Mouse (Mus musculus): ENCODE measurements around the gene Coro1b.

Gene Coro1b

DNA sequence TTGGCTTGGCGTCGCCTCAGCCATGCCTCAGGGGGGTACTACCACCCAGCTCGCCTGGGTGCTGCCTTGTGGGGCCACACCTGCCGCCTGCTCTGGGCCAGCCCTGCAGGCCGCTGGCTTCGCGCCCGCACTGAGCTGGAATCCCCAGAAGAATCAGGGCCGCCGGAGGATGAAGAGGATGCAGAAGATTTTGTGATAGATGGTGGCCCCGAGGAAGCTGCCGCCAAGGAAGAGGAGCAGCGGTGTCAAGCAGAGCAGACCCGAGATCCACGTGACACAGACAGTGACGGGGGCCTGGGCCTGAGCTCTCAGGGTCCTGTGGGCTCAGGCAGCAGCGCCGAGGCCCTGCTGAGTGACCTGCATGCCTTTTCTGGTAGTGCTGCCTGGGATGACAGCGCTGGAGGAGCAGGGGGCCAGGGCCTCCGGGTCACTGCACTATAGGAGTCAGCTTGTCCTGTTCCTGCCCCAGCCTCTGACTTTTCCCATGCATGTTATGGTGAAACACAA is 7.7 kb downstream of the Coro1b start:
- peak in 1 of 2 experiments; percentile 42 for DNase-seq (ENCODE audit: low spot score in 2 of 2)

DNA sequence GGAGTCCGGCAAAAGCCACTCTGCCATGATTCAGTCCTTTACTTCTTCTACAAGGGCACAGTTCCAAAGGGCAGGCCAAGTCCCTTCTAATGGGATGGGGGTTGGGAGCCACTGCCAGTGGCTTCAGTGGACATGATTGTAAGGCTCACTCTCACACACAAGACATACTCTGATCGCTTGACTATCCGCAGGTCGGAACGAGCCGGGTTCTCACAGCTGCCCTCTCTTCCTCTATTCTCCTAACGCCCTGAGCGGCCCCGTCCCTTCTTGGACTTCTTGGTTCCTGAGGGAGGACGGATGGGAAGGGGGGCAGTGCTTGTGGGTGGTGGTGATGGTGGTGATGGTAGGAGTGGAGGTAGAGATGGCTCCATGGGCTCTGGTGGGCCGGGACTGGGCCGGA is 8.4 kb downstream of the Coro1b start:
- no peak for DNase-seq (ENCODE audit: low spot score in 2 of 2)

DNA sequence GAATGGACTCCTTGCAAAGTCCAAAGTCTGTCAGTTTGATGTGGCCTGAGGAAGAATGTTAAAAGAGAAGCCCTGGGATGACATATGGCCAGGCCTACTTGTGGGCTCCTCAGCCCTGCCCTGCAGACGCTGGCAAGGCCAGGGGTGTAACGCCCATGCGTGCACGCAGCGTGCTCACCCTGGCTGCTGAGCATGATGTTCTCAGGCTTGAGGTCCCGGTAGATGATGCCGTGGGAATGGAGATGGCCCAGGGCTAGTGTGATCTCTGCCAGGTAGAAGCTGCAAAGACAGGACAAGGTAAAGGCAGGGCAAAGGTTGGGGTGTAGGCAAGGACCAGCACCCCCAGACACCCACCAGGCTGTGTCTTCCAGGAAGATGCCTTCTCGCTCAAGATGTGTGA is 10.6 kb downstream of the Coro1b start:
- DNase-seq (ENCODE audit: low spot score in 2 of 2), result no peak

DNA sequence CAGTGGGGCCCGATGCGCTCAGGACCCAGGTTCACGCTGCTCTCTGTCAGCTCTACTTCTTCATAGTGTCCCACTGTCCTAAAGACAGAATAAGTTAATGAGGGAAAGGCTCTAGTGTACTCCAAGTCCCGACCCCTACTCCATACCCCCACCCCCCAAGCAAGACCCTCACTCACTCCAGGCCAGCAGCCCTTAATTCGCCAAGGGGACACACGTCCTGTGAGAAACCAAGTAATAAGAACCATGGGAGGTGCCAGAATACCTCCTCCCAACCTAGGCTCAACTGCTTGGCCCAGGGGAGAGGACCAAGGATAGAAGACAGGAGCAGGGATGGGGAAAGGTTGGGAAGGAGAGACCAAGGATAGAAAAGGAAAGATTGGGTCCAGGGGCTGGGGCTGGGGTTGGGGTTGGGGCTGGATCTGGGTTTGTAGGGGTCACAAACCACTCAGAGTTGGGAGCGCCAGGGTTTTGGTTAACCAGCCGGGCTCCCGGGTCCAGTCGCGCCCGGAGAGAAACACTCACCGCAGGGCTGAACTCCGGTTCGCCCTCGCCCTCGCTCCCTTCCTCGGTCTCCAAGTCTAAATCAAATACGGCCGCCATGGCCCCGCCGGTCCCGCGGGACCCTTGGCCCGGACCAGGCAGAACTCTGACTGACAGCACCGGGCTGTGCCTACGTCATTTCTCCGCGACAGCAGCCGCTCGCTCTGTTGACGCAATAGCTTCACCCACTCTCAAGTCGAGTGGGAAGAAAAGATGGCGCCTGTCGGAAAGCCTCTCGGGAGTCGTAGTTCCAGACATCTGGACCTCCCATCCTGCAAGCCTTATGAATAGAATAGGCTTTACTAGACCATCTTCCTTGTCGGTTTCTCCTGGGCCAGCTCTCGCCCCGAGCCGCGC is 14.5 kb downstream of the Coro1b start, which contains the start of gene Rps6kb2:
Rps6kb2 (minus strand) TSS at position 709 of the 897 bp plus-strand sequence.
- peak; percentile 88 to 92 for DNase-seq (ENCODE audit: low spot score in 2 of 2)

DNA sequence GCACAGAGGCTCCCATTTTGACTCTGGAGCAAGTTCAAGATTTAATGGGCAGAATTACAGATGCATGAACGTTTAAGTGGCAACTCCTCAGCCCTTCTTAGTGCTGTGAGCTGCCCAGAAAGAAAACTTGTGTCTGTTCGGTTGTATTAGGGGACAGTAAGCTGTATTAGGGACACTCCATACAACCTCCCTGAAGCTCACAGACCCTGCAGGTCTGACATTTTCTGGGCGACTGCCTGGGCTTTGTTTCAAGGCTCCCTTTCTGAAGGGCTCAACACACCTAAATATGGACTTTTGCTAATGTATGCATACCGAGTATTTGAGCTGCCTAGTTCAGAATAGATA is 15.1 kb downstream of the Coro1b start:
- DNase-seq (ENCODE audit: low spot score in 2 of 2), result no peak

DNA sequence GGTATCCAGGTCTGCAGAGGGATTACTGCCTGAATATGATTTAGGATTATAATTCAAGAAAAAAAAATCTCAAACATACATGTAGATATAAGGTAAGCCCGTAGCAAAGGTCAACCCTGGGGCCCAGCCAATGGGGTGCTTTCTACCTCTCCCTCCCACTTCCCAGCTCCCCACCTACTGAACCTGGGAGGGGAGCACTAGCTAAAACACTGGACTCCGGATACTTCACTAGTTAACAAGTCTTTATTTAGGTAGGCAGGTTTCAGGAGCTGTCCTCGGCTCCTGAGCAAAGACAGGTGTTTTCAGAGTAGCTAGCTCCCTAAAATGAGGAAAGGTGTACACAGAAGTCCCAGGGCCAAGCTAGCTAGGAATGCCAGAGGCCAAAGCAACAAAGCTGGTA is 15.7 kb downstream of the Coro1b start:
- no peak for DNase-seq (ENCODE audit: low spot score in 2 of 2)

DNA sequence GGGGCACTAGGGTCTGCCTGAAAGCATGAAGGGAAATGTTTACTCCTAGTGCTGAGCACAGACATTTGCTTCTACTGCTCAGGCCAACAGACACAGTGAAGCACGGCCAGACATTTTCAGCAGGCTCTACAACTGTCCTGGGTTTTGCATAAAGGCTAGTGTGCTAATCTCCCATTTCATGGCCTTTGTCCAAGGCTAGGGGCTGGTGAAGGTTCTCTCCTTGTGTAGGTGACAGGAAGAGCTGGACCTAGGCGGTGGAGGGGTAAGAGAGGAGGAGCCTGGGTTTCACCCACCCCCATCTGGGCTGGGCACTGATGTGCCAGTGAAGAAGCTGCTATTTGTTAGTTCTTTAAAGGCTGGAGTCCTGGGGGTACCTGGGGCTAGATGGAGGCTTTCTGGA is 16.3 kb downstream of the Coro1b start:
- DNase-seq (ENCODE audit: low spot score in 2 of 2), result no peak

DNA sequence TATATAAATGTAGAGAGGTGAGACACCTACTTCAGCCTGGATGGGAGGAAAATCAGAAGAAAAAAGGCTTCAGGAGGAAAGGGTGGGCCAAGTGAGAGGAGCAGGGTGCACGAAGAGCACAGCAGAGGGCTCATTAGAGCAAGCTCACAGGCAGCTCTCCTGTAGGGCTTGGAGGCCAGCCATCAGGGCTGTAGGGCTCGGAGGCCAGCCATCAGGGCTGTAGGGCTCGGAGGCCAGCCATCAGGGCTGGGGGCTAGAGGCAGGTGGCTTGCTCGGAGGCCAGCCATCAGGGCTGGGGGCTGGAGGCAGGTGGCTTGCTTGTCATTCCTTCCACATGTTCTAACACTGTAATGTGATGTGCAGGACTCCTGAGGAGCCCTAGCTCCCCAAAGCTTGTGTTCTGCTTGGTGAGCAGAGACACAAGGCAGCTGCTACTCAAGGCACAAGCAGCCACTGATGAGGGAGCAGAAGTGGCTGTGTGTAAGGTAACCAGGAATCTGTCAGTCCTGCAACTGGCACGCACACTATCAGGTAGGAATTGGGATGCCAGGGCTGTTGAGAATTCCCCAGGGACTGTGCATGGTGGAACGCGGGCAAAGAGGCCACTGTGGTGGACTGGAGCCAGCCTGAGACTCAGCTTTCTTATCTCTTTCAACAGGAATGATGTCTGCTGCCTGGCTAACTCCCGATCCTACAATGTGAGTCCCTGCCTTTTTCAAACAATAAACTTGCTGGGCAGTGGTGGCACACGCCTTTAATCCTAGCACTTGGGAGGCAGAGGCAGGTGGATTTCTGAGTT is 18.5 kb downstream of the Coro1b start:
- no peak for DNase-seq (ENCODE audit: low spot score in 2 of 2)

DNA sequence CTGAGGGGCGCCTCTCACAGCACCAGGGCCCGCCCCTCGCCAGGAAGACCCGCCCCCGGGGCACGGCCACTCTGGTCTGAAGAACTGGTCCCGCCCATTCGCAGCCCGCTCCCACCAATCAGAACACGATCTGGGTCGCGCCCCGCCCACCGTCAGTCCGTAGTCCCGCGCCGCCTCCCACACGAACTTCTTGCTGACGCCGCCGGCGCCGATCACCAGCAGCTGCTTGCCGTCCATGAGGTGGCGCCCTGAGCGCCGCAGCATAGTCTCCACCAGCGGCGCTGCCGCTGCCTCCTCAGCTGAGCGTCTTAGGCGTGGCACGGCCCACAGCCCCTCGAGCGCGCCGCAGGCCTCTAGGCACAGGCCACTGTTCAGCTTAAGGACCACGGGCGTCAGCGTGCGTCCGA is 21.0 kb downstream of the Coro1b start:
- peak; percentile 99 for DNase-seq (ENCODE audit: low spot score in 2 of 2)

DNA sequence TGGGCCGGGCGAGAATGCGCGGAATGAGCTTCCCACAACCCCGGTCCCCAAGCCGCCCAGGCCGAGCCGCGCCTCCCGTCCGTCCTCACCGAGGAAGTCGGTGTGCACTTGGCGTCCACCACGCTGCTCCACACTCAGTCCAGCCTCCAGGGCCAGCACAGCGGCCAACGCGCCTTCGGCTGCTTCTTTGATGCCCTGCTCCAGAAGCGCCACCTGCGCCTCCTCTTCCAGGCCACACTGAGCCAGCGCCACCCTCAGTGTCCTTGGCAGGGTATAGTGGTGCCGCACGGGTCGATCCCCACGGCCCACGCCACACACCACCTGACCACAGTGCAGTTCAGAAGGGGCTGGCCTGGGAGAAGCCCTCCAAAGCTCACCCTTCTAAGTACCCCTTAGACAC is 21.4 kb downstream of the Coro1b start:
- DNase-seq (ENCODE audit: low spot score in 2 of 2), result peak in 1 of 2 experiments; percentile 52

DNA sequence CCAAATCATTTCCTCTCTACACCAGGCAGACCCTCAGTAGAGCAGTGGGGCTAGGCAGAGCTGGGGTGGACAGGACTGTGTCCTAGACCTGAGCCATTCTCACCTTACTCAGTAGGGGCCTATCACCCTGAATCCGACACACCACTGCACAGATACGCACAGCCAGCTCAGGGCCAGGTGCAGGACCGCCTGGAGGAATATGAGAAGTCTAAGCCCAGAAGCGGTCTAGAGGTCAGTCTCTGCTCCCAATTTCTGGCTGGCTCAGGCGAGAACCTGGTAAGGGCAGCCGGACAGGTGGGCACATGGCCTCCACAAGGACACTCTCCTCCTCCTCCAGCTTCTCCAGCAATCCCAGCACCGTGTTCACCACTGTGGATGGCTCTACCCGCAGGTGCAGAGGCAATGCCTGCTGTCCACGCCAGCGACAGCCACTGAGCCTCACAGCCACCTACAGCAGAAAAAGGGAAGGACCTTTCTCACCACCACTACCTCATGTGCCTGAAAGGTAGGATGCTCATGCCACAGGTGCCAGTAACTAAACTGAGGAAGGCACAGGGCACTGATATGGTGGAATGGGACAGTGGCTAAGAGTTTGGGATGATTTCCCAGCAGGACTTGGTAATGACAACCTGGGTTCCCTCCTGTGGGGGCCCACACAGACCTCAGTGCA is 22.4 kb downstream of the Coro1b start:
- no peak for DNase-seq (ENCODE audit: low spot score in 2 of 2)

DNA sequence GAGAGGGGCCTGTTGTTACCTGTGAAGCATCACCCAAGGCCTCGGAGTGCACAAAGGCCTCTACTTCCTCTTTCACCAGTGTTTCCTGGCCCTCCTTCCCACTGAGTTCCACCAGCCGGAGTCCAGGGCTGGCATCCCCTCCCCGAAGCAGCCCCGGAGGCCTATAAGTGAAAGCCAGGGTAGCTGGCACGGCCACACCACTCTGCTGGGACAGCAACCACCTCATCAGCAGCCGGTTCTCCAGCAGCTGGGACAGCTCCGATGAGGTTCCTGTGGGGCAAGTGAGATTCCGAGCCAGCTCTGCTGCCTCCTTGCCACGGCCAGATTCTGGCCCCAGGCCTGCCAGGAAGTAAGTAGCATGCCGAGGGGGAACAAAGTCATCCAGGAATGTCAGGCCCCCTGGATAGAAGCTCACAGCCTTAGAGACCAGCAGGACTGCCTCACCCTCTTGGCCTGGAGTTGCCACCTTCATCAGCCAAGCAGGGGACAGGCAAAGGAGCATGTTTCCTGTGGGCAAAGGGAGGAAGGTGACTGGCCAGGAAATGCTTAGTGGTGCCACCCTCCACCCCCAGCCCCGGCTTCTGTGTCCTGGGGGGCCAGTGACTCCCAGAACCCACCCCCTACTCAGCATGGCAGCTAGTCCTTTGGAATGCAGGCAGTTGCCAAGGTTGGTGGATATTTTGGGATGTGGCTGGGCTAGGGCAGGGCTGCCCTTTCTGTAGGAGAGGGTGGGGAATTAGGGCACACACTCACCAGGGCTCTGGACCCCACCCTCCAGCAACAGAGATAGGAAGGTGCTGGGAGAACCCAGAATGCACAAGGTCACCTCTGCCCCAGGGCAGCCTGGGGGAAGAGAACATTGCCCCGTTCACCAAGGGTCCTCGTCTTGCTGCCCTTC is 23.2 kb downstream of the Coro1b start:
- DNase-seq (ENCODE audit: low spot score in 2 of 2), result no peak

DNA sequence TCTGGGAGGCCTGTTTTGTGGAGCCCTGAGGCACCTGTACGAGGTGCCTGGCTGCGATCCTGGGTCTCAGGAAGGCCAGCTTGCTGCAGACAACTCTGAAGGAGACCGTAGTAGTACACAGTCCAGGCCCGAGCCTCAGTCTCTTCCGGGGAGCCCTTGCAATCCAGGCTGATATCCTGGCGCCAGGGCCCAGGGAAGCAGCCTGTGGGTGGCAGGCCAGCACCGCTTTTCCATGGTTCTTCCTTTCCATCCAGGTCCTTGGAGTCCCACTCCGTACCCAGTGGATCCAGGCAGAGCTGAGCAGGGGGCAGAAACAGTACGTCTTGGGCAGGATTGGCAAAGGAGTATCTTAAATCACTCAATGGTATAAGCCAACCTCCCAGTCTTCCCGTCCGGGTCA is 24.5 kb downstream of the Coro1b start:
- no peak for DNase-seq (ENCODE audit: low spot score in 2 of 2)

DNA sequence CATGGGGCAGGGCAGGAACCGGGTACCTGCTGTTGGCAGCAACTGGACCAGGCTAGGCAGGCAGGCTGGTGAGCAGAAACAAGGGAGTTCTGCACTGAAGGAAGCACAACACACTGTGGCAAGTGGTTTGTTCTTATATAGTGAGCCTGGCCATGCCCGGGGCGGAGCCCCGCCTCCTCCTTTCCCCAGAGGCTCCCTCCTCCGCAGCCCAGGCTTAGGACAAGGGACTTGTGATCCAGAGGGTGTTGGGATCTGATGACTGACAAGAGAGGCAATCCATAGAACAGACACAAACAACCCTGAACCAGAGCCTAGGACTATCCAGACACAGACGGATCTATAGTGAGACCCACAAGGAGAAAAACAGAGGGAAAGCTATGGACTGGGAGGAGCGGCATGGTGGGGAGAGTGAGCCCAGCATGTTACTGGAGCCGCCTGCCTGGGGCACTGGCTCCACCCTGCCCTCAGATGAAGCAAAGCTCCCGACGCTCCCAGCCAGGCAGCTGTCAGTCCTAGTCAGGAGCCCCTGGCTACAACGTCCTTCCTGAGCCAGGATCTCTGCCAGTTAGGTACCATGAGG is 27.0 kb downstream of the Coro1b start, which contains the start of gene Carns1:
Carns1 (minus strand) TSS at position 112 of the 580 bp plus-strand sequence.
- no peak for DNase-seq (ENCODE audit: low spot score in 2 of 2)

DNA sequence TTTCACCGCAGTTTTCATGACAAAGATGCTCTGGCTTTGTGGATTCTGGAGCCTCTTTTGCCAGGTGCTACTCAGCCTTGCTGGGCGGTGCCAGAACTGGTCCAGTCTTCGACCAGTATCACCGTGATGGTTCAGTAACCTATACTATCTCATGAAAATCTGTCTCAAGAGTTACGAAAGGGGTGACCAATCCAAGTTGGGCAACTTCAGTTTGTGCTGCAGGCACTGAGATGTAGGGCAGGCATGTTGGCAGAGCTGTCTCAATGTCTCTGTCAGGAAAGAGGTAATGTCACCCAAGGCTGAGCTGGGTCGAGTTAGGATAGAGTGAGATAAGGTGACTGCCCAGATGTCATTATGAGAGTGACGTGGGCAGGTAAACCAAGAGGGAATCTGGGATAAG is 32.0 kb downstream of the Coro1b start:
- DNase-seq (ENCODE audit: low spot score in 2 of 2), result no peak

DNA sequence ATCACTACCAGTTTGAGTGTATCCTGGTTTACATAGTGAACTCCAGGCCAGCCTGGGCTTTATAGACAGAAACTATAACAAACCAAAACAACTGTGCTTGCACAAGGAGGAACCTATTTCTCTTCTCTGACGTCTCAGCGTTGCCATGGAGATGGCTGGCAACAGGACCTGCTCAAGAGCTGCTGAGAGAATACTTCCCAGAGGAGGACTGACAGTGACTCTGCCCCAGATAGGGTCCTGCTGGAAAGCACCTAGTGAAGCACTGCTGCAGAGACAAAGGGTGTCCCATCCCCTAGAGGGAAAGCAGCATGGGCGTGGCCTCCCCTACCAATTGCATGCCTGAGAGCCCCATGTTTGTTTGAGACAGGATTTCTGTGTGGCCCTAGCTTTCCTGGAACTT is 33.5 kb downstream of the Coro1b start:
- no peak for DNase-seq (ENCODE audit: low spot score in 2 of 2)

DNA sequence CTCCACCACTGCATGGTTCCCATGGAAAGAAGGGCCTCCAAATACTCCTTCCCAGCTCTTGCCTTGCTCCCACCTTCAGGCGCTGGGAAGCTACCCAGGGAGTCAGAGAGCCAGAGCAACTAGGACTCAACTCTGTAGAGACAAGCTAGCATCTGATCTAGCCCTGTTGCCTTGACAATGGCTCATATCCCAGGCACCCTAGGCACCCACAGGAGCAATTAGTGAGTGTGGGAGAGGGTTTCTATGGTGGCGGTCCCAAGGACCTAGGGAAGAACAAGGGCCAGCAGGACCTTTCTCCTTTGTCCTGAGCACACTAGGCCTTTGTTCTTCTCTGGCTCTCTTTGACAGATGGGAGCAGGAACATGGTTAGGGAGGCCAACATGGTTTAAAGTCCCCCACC is 35.3 kb downstream of the Coro1b start:
- DNase-seq (ENCODE audit: low spot score in 2 of 2), result no peak

DNA sequence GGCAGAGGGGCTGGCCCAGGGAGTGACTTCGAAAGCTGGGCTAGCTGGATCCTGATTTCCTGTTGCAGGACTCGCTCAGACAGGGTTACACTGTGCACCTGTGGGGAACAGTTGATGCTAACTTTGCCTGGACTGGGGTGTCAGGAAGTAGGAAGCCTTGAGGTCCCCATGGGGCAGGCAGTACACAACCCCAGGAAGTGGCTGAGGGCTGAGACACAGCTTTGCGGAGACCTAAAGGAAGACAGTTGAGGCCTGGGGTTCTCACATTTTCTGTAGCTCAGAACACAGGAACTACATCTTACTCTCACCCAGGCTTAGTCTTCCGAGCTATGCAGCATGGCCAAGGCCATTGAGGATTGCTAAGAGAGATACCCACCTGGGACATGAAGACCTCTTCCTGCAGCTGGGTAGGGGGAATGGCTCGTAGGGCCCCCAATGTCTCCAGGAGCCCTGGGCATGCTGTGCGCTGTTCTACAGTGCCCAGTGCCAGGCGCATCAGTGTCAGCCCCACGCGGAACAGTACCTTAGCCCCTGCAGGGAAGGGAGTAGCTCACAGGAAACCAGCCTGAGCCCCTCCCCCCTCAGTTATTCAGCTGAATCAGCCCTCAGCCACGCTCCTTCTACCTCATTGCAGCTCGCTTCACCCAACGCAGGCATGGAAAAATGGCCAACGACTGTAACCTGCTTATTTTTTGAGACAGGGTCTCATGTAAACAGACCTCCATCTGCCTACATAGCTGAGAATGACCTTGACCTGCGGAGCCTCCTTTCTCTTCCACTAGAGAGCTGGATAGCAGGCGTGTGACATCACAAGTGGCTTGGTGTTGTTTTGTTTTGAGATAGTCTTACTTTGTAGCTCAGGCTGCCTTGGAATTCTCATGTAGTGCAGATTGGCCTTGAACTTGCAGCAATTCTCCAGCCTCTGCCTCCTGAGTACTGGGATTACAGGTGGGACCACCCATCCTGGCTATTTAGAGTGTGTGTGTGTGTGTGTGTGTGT is 36.9 kb downstream of the Coro1b start:
- peak; percentile 84 to 85 for DNase-seq (ENCODE audit: low spot score in 2 of 2)

DNA sequence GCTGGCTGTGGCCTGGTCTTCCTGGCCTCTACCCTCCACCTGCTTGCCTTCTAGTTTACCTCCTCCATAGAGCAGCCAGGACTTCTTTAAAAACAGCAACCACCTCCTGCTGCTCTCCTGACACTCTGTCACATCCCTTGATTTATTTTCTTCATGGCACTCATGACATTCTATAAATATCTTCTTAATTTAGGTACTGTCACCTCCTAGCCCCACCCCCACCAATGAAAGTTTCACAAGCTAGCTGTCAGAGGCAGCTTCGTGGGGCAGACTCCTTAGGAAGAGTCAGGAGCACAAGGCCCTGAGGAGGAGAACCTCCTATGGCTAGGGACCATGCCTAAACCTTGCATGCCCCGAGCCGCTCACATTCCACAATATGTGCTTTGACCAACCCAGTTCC is 38.9 kb downstream of the Coro1b start:
- no peak for DNase-seq (ENCODE audit: low spot score in 2 of 2)

Measured in thymus, postnatal 10 days (tissue).